Mouse (Mus musculus): ENCODE measurements around the gene Pald1.

DNA sequence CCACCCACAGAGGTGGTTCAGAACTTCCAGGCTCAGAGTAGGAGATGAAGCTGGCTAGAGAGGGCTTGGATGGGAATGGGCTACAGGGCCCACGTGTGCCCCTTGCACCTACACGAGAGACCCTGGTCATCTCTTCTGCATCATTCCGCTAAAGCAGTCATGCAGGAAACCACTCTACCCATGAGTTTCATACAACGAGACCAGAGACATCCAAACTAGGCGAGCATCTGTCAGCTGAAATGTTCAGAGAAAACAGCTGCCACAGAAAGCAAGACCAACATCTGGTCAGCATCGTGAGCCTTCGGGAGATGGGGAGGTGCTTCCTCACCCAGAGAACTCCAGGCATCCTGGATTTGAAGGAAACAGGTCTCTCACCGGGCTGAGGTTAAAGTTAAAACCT lies 26.8 kb downstream of the Pald1 start:
- TF ChIP-seq CTCF (IDR thresholded peaks at IDR 0.05) (no peak), POLR2A (IDR thresholded peaks at IDR 0.05; ENCODE audit: insufficient read depth, low read depth, low read length) (no peak)
